Mouse (Mus musculus) heart, postnatal 10 days (tissue): ENCODE measurements around the gene Invs. TPM values are rescaled to one million over a fixed set of nuclear protein-coding genes. Genes with fewer than 3 reads are reported as not detected.
A peak's percentile ranks its signal among the peaks of the same experiment; 100 is the strongest.

Source experiments
- DNase-seq, 2 experiments: peaks; one replicate each; pipeline ENCODE4 v3.0.0; 2021
- intact Hi-C: fragments of 180-260 bp; cut with DNase I; formaldehyde crosslinking; loops from one replicate; pipeline ENCODE4 v1.15.1; 2025
- total RNA-seq, 2 experiments: library from RNA; stranded (reverse); gene quantifications; 2 replicates each; pipeline ENCODE4 v1.2.3; 2021

Gene Invs
- 1 to 10 TPM; 3.7 to 5.2 TPM for total RNA-seq

DNA sequence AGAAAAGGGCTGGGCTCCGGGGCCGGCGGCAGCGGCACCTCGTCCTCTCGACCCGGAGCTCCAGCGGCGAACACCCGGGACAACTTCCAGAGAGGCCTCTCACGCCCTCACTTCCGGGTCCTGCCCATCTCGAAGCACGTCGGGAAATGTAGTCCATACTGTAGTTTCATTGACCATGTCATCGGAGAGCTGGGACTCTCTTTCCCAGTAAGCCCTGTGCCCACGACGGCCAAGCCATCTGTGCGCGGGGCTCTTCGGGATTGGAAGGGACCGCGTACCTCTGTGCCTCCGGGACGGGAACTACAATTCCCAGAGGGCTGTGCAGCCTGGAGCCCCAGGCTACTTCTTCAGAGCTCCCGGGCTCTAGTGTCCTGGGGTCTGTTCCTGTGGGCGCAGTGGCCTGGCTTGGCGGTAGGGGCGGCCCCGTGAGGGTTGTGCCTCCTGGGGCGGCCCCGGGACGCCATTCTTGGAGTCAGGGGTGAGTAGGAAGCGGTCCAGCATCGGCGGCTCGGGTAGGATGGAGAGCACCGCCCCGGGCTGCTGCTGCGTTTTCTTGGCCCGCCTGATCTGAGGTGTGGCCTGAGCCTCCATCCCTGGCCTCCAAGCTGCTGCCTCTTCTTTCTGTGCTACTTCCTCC is at the start of gene Invs, which contains the start of gene Erp44:
Gene Invs (plus strand): TSS at position 263 of the 637 bp plus-strand sequence.
Gene Erp44 (minus strand): TSS at position 61 of the 637 bp plus-strand sequence.
- intact Hi-C loops, result no loop called here
- peak; percentile 98 for DNase-seq

DNA sequence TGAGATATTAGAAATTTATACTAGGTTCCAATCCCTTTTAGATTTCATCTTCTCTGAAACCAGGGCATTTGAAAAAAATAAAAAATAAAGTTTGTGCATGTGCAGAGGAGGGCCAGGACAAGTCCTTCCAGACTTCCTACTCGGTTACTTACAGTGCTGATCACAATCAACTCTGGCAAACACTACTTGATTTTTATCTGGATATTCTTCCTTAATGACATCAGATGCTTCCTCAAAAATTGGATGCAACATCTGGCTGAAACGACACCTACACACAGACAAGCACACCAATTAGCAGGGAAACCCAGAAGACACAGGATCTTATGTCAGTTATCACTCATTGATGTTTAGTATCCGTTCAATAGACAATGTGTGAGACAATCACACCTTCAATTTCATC is 42.8 kb upstream of the Invs start:
- no peak for DNase-seq
- intact Hi-C loops, result no loop called here

DNA sequence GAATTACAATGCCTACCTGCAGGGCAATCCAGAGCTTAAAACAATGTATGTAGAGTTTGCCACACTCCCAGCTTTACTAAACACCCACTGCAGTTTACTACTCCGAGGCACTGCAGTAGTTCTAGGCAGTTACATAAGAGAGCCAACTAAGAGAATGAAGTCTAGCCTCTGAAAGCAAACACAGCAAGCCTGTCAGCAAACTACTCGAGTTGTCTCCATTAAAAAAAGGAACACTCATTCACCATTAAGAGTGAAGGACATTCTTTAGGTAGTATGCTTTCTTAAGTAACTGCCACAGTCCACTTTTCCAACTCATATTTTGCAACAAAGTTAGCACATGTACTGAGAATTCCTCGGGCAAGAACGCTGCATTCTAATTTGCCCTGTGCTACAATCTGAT is 40.5 kb upstream of the Invs start:
- DNase-seq, result no peak
- intact Hi-C loops, result no loop called here

DNA sequence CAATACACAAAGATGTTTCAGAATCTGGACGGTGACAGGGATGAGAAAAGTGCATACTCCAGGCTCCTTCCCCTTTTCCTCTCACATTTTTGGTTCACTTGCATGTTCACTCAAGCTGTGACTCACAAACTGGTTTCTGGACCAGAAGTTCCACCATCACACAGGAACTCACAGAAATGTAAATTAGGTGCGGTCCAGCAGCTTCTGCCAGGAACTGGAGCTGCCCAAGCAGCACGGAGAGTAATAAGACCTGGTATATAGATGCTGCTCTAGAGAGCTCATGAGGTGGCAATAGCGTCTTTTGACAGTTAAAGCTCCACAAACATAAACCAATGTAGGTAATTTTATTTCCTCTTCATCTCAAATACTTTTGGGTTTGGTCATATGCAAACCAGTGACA is 37.1 kb upstream of the Invs start:
- intact Hi-C loops, result no loop called here
- DNase-seq, result no peak

DNA sequence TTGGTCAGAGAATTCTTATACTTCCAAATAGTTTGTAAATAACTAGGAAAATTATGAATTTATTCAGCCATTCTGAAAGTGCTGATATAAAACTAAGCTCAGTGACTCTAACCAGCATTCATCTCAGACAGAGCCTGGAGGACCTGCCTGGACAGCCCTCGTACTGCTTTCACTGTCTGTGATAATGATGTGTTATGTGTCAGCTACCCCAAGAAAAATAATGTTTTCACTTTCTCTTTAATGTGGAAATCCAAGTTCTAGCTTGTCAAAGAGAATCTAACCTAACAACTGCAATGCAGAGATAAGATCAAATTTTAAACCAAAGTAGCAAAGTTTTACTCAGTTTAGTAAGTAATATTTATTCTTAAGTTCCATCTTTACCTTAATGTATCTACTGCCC is 35.8 kb upstream of the Invs start:
- no peak for DNase-seq
- intact Hi-C loops, result no loop called here

DNA sequence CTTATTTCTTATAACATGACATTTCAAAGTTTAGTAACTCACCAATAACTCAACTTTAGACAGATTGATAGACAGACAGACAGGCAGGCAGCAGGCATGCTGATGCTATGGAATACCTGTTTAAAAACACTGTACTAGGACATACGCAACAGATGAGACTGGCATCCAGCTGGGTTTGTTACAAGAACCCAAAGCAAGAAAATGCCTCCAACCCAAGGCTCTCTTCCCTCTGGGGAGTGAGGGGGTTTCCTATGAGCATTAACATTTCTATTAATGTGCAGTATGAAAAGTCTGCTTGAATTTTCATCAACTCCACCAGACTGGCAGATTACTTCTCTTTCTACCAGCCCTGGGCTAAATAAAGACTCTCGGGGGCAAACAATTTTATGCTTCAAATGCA is 35.3 kb upstream of the Invs start:
- no peak for DNase-seq
- intact Hi-C loops, result no loop called here

DNA sequence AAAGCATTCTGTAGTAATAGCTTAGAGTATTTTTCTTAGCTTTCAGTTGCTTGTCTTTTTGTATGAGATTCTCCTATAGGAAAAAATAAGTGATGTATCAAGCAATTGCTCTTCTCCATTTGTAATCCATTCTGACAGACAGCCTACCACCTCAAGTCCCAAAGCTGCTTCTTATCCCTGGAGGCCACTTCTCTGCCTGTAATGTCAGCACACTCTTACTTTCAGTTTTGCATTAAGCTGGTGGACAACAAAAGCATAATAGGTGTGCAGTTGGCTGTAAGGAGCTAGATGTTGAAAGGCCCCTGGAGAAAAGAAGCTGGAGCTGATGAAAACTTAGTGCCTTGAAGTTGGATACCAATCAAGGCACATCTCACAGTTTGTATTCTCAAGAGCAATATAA is 26.3 kb upstream of the Invs start:
- DNase-seq, result no peak
- intact Hi-C loops, result no loop called here

DNA sequence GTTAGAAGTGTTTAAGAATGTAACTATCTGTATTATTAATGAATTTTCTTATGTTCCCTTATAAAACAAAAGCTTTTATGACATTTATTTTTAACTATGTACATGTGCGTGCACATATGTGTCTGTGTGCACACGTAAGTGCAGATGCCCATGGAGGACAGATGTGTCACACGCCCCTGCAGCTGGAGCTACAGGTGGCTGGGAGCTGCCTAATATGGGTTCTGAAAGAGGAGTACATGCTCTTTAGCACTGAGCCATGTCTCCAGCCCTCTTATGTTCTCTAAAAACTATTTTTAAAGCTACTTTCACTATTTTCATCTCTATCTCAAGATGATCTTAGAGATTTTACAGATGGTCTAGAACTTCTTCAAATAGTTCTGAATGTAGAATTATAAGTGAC is 21.5 kb upstream of the Invs start:
- intact Hi-C loops, result no loop called here
- no peak for DNase-seq

DNA sequence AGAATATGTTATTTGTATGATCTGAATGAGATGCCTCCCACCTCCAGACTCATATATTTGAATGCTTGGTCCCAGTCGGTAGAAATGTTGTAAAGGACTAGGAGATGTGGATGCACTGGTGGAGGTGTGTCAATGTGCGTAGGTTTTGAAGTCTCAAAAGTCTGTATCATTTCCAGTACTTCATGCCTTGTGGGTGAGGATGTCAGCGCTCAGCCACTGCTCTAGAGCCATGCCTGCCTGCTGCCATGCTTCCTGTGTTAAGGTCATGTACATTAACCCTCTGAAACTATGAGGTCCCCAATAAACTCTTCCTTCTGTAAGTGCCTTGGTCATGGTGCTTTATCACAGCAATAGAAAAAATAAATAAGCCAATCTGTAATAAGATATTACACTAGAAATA is 11.9 kb upstream of the Invs start:
- no peak for DNase-seq
- intact Hi-C loops, result no loop called here

DNA sequence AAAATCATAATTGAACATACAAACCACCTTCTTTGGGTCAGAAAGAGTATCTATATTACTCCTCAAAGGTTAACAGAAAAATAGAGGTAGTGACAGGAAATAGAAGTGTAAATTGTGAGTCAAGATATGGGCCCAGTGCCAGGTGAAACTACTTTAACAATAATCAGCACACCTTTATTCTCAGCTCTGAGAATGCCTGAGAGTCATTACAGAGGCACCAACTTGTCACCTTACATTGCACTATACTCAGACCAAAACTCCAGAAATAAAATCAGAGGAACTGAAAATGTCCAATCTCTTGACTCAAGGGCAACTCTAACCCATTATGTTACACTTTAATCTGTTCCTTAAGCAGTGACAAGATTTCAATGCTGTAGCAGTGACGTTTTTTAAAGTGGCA is 11.4 kb upstream of the Invs start:
- no peak for DNase-seq
- intact Hi-C loops, result no loop called here

DNA sequence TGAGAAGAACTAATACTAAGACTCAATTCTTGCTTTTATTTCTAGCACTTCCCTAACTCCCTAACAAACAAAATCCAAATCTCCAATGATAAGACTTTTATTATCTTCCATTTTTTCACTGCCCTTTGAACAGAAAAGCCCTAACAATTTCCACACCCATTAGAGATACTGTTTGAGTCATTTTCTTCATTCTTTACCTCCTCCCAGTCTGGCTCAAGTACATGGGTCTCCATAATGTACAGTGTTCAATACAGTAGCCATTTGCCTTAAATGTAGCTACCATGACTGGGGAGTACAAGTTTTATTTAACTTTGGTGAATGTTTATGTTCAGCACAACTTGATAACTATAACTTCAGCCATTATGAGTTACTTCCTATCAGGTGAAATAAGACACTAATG is 9.0 kb upstream of the Invs start:
- intact Hi-C loops, result no loop called here
- DNase-seq, result no peak

DNA sequence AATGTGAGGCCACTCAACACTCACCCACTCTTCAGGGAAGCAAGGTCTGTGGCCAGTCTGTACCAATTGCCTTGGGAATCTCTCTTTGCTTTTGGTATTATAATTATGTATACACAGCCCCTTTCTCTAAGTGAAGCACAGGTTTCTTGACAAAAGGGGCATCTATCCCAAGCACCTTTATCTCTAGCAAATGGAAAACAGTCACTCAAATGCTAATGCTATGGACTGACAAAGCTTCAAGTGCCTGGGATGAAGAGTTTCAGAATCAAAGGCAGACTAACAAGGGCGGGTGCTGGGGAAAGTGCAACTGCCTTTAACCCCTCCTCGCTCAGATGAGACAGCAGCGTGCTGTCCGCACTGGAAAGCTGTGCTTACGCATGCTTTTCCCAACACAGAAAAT is 7.7 kb upstream of the Invs start:
- DNase-seq, result no peak
- intact Hi-C loops, result no loop called here

DNA sequence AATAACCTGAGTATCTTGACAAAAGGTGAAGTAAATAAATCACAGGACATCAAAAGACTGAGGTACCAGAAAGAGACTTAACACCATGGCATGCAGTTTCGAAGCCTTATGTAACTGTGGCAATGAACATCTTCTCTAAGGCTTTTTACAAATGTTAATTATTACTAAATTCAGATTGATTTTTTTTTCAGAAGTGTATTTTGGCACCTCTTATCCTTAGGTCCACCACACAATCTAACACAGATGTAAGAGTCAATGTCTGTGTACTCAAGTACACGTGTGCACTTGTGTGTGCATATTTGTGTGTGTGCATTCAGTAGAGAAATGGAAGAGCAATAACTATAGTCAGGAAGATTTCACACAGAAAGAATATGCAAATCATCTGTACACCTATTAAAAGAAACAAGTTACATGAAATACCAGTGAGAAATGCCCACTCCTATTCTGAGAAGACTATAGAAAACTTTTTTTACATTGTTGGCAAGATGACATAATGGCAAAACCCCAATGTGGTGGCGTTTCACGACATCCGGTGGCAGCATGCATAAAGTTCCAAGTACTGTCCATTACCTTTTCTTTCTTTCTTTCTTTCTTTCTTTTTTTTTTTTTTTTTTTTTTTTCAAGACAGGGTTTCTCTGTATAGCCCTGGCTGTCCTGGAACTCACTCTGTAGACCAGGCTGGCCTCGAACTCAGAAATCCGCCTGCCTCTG is 6.3 kb upstream of the Invs start:
- intact Hi-C loops, result no loop called here
- DNase-seq, result no peak

DNA sequence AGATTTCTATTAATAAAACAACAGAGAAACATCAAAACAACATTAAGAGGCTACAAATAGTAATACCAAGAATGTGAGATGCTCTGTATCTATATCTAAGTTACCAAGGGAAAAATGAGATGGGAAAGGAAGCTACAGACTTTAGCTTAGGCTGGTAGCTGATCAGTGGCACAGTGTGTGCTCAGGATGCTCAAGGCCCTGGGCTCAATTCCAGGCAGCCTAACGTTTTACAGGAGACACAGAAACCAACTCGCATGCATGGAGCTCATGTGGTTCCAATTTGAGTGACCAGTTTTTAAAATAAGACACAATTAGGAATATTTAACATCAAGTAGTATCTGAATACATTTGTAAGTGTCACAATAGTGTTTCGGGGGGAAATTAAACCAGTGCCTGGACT is 3.8 kb upstream of the Invs start:
- no peak for DNase-seq
- intact Hi-C loops, result no loop called here

DNA sequence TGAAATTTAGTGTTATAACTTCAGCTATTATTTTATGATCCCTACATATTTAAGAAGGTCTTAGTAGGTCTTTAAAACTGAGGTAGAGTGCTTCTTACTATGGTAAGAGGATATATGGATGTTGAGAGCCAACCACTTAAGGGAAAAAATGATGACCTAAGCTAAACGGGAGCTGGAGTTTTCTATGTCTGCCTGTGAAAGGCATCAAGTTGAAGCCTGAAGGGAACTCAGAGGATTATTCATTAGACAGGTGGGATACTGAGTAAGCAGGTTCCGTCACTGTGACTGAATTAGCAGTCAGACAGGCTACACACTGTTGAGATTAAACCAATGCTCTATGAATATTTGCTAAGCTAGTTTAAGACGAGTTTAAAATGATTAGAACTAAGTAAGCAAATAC is 2.5 kb upstream of the Invs start:
- intact Hi-C loops, result no loop called here

DNA sequence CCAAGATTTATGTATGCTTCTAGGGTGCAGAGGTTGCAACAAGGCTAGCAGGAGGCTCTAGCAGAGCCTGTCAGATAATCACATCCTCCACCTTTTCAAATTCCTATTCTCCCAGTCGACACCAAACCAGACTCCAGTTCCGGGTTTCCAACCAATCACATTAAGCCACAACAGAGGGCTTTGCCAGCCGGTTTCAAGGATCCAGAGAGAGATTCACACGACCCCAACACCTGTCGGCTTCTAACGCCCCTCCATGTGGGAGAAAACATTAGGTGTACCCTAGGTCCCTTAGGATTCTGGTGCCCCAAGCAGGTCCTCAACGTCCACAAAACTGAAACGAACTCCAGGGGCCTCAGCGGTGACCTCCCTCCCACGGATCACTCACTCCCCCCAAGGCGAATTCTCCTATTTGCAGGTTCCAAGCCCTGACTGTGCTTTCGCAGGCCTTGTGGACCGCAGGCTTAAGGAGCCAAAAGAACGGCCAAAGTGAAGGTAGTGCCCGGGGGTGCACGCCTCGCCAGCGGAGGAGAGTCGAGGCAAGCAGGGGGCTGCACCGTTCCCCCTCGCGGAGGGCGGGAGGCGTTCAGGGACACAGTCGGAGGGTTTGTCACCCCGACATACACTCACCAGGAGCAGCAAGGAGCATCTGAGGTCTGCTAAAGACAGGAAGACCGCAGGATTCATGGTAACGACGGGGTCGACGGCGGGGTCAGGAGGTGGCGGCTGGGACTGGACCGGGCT is 633 bp upstream of the Invs start:
- intact Hi-C loops, result no loop called here
- no peak for DNase-seq

More for the DNA sequence above, 2.5 kb upstream of the Invs start:
- no peak for DNase-seq

DNA sequence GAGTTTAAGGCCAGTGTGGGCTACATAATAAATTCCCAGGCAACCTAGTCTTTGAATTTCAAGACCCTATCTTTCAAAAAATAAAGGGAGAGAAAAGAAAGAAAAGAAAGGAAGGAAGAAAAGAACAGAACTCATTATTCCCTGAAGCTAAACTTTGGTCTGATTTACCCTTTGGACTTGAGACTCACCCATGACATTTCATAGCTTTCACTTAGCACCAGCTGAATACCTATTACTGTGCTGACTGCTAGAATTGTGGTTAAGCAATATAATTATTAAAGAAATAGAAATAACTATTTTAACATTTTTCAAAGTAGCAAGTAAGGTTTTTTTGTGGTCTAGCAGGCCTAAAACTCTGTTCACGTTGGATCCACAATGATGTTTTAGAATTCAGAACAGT is 1.6 kb downstream of the Invs start:
- no peak for DNase-seq
- intact Hi-C loops, result no loop called here

DNA sequence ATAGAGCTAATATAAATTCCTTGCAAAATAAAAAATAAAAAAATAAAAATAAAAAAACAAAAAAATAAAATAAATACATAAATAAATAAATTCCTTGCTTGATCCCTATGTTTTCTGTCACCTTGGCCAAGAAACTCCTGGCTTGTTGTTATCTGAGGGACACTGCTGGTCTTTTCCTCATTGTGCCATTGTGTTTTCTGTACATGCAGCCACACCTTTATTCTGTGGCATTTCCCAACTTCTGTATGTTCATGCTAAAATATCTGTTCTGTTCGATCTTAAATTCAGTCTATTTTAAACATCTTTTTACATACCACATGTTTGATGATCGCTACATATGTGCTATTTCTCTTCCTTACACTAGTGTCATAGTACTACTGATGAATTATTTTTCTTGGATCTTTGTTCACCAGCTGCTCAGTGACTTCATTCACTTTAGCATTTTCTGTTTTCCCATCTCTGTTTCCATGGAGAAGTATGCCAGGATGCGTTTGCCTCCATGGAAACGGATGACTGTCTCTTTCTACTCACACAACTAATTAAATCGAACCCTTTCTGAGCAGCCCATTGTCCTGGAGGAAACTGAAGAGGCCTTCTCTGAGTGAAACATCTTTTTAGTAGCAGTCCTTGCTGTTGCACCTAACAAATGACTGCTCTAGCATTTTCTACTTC is 7.7 kb downstream of the Invs start:
- no peak for DNase-seq
- intact Hi-C loops, result no loop called here

DNA sequence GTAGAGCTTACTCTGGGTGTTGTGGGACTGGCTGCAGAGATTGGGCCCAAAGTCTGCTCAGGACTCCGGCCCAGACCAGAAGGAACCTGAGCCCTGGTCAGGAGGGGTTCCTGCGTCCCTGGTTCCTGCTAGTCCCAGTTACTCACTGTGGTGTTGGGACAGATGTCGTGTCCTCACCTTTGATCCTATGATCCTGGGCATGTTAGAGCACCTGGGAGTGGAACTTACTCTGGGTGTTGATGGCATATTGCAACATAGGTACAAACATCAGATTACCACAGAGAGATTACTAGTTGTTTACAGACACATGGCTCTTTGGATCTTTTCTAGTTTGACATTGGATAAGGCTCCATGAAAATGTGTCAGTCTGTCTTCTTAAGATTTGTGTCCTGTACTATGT is 35.3 kb downstream of the Invs start:
- intact Hi-C loops, result no loop called here
- no peak for DNase-seq

DNA sequence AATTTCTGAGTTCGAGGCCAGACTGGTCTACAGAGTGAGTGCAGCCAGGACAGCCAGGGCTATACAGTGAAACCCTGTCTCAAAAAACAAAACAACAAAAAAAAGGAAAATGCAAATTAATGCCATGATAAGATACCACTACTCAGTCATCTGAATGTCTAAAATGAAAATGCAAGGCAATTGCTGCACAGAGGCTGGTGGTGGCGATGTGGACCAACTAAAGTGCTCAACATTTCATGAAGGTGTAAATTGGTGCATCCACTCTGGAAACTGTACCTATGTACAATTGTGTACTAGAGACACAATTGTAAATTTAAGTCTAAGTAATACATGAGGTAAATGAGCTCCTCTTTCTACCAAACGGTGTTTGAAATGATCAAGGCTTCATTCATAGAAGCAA is 36.5 kb downstream of the Invs start:
- intact Hi-C loops, result no loop called here
- no peak for DNase-seq

DNA sequence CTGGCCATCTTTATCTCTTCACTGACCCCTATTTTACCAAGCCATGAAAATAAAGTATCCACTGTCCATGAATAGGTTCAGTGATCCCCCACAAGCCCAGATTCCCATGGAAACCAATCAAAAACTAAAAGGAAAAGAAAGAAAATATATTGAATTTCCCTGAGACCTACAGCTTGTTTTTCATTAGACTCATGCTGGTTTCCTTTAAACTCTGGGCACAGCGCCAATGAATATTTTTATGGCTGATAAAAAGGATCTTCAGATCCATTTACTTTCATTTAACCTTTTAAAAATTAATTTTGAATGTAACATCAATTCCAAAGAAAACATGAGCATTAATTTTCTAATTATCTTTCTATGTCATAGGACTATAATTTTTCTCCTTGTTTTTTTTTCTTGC is 41.7 kb downstream of the Invs start:
- intact Hi-C loops, result no loop called here
- DNase-seq, result peak in 1 of 2 experiments; percentile 8

DNA sequence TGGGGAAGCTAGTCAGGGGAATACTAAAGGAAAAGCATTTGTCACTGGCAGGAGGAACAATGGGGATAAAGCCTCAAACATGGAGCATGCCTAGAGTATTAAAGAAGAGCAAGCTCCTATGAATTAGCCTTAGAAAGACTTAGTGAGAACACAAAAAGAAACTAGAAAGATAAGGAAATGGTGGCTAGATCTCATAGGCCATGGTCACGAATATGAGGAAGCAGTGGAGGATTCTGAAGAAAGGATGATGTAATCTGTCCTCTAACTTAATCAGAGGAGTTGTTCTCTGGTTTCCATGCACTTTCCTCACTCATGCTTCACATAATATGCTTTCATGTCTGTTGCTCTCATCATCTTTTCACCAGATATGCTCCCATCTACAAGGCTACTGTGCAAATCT is 42.5 kb downstream of the Invs start:
- intact Hi-C loops, result no loop called here
- DNase-seq, result no peak
